Mouse (Mus musculus) thymus, postnatal 36 days (tissue): ENCODE measurements around the gene Oprm1.
"Not testable (repeated sequence)": the region's sequence is repeated elsewhere in the genome, so short reads cannot be mapped to it uniquely, and the experiment has no call there.

Source experiments
- DNase-seq, 2 experiments: peaks; one replicate each; pipeline ENCODE4 v3.0.0; 2022; ENCODE audit warnings: mixed read lengths in 2 of 2

Gene Oprm1

DNA sequence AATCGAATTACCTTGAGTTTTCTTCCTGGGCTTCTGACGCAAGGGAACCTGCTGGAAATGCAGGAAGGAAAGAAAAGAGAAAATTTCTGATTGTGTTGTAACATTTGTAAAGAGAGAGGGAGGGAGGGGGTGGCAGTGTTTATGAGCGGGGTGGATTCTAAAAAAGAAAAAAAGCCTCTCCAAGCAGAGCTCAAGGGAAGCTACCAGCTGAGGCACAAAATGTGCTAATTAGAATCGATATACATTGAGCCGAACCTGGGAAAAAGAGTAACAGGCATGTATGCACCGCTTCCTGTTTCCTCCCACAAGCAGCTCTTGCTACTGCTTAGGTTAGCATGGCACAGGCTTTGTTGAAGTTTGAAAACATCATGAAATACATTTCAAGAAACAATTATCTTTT lies 221.9 kb downstream of the Oprm1 start:
- DNase-seq, result peak; percentile 24 to 33

DNA sequence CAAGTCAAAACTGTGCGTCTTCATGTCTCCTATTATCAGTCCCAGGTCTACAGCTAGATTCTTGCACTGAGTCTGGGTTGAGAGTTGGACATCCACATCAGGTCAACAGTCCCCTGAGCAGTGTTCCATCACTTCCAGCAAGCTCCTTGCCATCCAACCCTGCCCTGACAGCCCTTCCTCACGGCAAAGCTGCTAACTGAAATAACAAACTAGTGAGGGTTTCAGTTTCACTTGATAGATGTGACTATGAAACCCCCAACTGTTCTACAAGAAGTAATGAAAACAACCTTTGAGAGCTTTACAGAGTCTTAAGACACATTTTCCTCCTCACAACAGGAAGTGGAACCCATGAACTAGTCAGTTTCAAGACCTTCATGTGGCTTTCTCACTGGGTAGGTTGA lies 224.4 kb downstream of the Oprm1 start:
- DNase-seq, result peak; percentile 53 to 57

DNA sequence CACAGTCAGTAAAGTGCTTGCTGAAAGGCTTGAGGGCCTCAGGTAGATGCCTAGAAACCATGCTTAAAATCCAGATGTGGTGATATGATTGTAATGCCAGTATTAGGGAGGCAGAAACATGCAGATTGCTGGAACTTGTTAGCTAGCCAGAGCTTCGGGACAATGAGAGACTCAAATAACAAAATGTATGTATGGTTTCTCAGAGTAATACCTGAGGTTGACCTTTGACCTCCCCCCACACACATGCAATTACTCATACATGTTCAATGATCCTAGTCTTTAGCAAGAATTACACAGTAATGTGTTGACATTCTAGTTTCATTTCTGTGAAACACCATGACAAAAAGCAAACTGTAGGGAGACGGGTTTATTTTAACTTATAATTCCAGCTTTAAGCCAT lies 225.1 kb downstream of the Oprm1 start:
- no peak for DNase-seq

DNA sequence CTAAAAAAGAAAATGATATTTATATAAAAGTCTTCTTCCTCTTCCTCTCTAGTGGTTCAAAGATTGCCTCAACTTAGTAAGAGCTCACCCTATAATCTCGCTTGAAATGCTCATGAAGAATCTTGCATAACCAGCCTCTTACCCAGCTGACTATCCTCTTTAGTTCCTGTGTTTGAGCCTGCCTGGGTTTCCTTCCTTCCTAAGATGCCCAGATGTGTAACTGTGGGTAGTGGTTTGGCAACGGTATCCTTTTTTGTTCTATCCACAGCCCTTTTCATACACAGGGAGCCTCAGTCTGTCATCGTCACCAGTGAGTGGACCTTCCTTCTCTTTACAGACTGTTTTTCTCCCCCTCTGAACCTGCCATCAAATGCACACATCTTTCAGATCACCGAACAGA lies 227.9 kb downstream of the Oprm1 start:
- DNase-seq, result no peak

DNA sequence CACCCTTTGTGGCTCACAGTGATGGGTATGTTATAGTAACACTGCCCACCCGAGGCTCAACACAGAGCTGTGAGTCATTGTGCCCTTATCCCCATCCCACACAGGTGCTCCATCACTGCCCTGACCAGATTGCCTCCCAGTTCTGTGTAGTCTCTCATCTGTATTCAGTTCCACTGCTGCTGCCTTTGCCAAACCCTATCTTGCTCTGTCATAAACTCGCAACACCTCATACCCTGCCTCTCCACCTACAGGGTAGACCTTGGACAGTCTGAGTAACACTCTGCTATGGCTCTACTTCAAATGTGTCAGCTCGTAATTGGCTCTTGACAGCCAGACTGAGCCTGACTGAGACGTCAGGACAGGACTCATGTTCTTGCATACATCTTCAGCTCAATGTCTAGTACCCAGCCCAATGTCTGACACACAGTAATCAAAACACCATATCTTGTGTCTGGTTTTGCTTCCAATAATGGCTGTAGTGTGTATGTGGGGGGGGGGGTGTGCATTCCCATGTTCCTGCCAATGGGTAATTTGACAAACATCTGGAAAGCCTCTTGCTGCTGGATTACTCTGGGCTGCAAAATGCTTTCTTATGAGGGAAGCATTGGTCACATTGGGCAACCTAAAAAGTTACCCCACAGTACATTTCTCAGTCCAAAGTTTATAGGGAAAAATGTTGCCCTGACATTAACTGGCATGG lies 229.2 kb downstream of the Oprm1 start:
- no peak for DNase-seq

DNA sequence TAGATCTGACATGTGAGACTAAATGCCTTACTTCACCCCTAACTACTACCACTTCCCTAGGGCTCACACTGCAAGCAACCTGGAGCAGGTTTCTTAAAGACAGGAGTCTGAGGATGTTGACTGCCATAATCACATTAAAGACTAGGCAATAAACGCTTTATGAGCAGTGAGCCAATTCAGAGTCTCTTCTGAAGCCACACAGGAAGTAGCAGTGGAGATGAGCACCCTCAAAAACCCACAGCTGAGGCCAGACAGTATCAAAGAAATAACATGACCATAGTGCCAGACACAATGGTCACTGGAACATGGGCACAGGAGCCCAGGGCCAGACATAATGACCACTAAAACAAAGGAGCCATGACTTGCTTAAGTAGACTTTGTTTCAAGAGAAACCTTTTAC lies 230.2 kb downstream of the Oprm1 start:
- DNase-seq, result no peak

DNA sequence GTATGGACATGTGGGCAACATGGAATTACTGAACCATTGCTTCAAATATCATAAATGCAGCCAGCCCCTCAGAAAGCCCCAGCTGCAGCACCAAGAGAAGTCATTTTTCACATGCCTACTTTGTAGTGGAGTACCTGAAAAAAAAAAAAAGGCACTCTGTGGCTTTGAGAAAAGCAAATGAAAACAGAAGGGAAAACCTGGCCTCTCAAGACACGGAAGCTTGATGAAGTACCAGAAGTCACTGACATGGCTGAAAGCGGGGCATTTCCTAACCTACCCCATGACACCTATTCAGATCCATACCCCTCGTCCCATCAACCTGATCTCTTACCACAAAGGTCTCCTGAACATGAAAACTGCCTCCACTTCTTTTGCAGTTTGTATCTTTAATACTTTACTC lies 238.6 kb downstream of the Oprm1 start:
- DNase-seq, result no peak

DNA sequence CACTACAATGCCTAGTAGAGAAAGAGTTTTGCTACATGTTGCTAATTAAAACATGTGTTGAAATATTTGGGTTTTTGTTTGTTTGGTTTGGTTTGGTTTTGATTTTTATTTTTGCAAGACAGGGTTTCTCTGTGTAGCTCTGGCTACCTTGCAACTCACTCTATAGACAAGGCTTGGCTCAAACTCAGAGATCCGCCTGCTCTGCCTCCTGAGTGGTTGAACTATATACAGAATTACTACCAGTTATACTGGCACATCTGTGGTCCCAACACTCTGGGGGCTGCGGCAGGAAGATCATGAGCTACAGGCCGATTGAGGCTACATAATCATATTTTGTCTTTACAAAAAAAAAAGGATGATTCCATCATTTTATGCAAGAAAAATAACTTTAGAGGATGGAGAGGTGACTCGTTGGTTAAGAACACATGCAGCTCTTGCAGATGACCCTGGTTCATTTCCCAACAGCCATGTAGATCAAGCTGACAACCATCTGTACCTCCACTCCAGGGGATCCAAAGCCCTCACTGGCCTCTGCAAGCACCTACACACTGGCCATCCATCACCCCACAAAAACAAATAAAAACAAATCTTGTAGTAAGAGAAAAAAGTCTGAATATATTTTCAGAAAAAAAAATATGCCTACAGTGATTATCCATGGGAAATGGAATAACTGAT lies 240.4 kb downstream of the Oprm1 start:
- no peak for DNase-seq

DNA sequence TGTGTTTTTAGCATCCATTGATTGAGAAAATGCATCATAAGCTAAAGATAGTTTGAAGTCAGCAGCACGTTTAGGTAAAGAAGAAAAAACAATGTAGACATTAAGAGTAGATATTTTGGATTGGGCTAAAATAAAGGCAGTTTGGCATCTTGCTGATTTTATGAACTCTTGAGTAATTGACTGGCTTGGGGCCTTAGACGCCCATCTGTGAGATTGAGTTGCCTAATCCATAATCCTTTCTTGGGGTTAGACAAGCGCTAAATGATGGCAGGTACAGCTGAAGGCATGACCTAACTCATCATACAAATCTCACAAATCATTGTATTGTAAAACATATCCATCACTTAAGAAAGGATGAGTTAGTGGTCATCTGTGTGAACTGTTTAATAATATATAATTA lies 241.0 kb downstream of the Oprm1 start:
- DNase-seq, result no peak

DNA sequence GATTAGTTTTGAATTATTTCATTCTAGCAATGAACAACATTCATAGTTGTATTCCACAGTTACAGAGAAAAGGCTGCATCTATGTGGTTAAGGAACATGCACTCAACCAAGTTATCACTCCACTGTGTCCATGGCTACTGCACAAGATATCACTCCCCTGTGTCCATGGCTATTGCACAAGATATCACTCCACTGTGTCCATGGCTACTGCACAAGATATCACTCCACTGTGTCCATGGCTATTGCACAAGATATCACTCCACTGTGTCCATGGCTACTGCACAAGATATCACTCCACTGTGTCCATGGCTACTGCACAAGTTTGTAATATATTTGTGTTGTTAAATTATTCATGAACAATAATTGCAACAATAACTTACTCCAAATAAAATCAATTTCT lies 245.6 kb downstream of the Oprm1 start:
- DNase-seq, result not testable (repeated sequence)

DNA sequence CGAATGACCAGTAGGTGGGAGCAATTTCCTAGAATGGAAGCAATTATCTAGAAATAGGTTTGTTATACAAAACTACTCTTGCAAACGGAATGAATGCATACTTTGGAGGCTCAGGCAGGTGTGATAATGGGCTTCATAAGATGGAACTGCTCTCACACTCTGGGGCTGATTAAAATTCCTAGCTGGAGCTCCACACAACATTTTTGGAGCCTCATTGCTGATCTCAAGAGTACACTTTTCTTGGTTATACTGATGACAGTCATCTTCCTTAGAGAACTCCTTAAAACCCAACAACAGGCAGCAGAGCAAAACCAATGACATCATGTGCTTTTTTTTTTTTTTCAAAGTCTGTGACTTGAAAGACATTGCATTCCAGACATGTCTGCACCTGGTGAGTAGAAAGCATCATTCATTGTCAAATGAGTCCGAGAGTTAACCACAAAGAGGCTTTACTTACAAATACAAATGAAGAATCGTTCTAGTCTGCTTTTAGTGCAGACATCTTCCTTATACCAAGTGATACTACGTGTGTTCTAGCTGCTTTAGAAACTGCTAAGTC lies 246.8 kb downstream of the Oprm1 start:
- DNase-seq, result no peak

DNA sequence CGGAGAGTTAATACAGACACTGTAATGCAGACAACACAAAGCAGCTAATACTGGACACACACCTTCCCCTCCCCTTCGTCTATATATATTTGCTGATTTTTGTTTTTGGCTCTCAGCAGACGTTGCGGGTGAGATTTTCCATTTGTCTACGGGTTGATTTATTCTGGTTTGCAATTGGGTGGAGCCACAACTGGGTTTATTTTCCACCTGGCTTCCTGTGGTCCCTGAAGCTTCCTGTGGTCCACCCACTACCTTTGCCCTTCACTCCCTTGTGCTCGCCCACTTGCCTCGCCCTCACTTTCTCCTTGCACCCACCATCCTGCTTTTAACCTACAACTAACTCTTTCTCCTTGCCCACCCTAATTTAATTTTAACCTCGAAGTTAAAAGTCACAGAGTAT lies 252.2 kb downstream of the Oprm1 start:
- no peak for DNase-seq

DNA sequence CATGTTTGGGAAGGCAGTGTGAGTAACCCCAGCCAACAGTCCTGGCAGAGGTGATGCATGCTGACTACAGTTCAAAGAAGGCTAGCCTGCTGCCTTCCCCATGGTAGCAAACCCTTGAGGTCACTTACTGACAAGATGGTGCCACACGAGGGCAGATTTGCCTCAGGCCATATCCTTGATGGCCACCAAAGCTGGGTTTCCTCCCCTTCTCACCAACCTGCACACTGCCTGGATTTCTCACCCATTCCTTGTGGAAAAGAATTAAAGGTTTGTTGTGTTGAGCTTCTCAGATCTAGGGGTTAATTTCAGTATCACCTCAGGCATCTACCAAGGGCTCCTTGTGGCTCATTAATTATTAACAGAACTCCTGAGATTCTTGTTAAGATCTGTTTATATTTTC lies 256.9 kb downstream of the Oprm1 start:
- no peak for DNase-seq

DNA sequence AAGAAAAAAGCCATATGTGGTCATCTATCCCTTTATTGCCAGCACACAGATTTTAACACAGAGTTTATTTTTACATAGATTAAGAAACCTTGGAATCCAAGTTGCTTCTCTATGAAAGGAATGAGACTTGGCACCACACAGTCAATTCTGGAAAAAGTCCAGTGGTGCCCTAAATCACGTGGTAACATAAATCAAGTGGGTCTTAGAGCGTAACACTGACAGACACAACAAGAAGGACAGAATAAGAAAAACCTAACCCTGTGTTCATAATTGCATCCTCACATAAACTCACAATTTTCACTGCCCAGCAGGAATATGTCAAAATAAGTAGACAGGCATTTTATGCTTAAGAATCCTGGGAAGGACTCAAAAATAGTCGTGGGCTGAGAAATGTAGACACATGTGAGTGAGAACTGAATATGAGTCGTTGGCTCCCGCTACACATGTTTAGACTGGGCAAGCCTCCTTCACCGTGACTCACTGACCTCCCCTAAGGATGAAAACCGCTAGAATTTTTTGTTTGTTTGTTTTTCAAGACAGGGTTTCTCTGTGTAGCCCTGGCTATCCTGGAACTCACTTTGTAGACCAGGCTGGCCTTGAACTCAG lies 261.6 kb downstream of the Oprm1 start:
- DNase-seq, result no peak

DNA sequence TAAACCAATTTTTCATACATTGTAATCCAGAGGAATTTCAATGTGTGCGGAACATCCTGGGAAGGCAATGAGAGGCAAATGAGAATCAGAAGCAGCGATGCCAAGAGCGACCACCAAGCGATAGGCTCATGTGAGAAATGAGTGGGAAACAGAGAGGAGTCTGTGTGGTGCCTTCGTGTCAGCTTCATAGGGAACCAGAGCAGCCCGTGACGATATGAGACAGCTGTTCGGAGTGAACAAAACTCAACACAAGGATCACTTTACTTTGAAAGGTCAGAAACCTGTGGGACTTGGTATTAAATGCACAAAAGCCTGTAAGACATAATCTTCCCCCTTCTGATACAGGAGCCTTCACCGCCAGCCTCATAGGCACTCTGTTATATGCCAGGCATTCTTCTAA lies 262.2 kb downstream of the Oprm1 start:
- DNase-seq, result no peak

DNA sequence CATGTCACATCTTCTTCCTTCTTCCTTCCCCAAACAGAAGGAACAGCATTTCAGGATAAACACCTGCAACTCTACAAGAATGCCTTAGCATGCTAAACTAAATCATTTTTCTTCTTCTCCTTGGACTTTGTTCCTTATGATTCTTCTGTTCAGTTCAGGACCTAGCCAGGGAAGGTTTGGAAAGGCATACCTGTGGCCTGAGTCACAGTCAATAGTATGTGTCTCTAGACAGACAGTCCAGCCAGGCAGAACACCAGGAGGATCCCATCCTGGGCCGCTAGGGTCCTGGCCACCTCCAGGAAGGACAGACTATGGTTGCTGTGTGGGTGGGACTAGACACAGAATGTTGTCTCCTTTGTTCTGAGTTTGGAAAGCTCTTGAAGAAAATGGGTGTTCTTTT lies 266.7 kb downstream of the Oprm1 start:
- DNase-seq, result no peak

DNA sequence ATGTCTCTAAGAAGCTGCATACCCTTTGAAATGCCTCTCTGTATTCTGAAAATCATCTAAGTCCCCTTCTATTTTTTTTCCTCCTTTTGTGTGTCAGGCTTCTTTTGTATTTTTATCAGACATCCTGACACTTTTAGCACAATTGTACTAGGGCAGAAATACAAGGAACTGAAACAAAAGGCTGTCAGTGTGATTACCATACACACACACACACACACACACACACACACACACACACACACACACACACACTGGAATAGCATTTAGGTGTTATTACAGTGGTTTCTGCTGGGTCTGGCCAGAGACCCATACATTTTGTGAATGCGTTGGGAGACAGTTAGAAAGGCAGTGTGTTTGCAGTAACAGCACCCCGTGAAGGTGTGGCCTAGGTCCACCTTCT lies 275.2 kb downstream of the Oprm1 start:
- DNase-seq, result no peak

DNA sequence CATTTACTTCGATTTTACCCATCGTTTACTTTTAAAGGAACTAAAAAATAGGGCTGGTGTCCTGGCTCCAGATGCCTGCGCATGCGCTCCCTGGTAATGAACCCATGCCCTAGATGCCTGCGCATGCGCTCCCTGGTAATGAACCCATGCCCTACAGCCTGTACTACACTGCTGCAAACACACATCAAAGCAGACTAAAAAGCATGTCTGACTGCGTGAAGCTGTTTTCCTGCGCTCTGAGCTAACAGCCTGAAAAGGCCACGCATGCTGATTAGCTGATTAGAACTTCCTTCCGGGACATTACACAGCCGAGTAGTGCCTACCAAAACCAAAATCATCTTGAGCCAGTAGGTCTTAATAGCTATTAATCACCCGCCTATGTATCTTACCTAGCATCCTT lies 277.2 kb downstream of the Oprm1 start:
- no peak for DNase-seq

DNA sequence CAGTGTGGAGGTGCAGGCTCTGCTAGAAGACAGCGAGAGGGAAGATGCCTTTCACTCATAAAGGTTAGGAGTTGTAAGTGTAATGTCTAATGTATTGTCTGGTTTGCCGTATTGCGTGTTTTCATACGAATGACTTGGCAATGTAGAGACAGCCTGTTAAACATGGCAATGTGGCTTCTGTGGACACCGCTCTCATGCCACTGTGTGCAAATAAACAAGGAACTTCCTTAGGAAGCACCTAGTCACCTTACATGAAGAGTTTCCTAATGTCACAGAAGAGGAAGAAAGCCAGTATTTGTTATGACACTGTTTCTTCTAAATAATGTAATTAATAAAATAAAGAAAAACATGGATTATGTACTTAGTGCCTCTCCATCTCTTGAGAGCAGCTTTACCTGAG lies 278.9 kb downstream of the Oprm1 start:
- no peak for DNase-seq

DNA sequence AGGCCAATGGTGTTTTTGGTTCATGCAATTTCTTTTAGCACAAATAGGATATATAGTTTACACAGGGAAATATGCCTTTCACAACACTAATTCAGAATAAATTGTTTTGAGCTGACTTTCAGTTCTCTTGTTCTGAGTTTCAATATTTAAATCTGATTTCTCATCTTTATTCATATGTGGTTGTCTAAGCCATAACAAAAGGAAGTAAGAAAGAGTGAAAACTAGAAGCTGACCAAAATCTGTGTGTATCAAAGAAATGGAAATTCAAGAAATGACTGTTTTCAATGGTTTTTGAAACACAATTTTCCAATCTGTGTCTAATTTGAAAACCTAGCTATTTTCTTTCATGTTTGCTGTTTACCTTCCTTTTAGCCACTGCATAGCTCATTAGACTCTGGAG lies 282.7 kb downstream of the Oprm1 start:
- DNase-seq, result no peak

DNA sequence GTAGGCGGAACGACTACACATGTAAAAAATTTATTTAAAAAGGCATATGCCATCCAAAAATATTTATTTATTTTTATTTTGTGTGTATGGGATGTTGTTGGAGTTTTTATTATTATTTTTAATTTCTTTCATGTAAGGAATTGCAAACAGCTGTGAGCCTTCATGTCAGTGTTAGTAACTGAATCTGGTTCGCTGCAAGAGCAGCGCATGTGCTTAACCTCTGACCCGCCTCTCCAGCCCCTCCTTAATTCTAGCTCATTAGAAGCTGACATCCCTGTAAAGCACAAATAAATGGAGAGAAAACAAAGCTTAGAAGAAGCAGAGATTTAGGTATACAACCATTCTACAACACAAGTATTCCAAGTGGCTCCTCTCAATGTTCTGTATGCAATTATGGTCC lies 285.6 kb downstream of the Oprm1 start:
- no peak for DNase-seq

DNA sequence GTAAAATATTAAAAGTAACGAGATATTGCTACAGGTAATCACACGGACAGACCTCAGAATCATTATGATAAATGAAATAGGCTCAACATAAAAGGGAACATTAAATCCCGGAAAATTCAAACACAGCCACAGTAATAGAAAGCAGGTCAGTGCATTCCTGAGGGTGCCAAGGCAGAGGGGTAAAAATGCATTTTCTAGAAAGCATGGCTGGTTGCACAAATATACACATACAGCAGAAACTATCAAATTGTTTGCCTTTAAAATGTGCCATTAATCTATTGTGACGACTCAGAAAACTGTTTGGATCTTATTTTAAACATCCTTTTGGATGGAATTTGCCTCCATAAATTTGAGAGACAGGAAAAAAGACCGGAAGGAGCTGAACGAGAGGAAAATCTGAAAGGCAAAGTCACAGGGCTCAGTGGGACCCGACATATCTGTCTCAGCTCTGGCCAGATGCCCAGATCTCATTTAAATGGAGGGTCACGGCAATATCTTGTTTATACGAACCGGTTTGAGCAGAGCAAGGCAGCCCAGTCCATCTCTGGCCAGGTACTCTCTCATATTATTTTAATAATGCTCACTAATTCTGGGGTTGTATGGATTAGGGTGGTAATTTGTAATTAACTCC lies 289.1 kb downstream of the Oprm1 start:
- DNase-seq, result no peak

DNA sequence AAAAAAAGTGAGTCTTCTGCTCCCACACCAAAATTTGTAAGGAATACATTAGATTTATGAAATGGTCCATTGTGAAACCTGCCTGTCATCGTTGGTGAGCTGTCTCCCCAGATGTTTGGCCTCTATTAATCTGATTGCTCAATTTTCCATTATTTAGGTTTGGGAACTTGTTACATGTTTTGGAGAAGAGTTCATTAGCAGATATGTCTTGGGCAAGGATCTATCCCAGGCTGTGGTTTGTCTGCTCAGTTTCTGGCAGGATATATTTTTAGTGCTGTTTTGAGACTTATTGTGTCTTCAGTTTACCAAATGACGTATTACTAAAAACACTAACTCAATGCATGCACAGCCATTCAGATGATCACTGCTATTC lies 289.6 kb downstream of the Oprm1 start:
- no peak for DNase-seq

DNA sequence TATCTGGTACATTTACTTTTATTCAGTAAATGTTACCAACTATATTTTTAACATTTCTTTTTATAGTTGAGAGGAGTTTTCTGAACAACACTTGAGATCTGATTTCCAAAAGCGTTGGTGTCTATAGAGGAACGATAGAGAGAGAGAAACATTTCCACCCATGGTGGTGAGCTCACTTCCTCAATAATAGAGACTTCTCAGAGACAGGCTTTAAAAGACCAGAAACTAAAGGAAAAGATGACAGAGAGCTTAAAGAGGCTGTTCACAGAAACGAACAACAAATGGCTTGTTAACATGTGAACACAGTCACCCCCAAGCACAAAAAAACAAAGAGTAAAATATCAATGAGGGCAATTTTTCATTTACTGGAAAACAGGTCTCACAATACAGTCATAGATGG lies 291.6 kb downstream of the Oprm1 start:
- DNase-seq, result no peak
